Mouse (Mus musculus): Measurements from ENCODE around the gene Jun. TPM values are rescaled to one million over a fixed set of nuclear protein-coding genes. Genes with fewer than 3 reads are reported as not detected.

Gene Jun
- polyA plus RNA-seq, 1 experiment from 2014 or later: 6.4 TPM

GRCm38 (mm10) chr4:95096731-95097130 is 44.7 kb upstream of the Jun start:
- Histone ChIP-seq H3K27me3 (ENCODE audit: insufficient read depth, low read length) (no peaks in the 10 kb centered on the region), H3K9me3 (ENCODE audit: low read length) (peaks cover 2% of the 10 kb centered on the region; the same call in 1 of the 2 replicates), H3K4me1 (ENCODE audit: insufficient read depth) (no peaks in the 10 kb centered on the region), H3K4me2 (ENCODE audit: low read depth, low read length) (no peak overlapping the region), H3K36me3 (replicated peaks; ENCODE audit: insufficient read depth, low read length) (no peaks in the 10 kb centered on the region), H3K4me3 (ENCODE audit: low read depth, low read length) (no peak overlapping the region), H3K27ac (ENCODE audit: low read depth) (no peak overlapping the region), H3K9ac (replicated peaks) (no peak overlapping the region)
- DNase-seq (no peak), ATAC-seq (no peak)
- 55% methylated on average over 2 of the region's 2 CpGs for WGBS (ENCODE audit: insufficient replicate concordance)
- TF ChIP-seq CTCF (IDR thresholded peaks at IDR 0.05; ENCODE audit: low read depth) (no peak), EP300 (IDR thresholded peaks at IDR 0.05; ENCODE audit: low read depth) (no peak)

GRCm38 (mm10) chr4:95095911-95096310 is 43.9 kb upstream of the Jun start:
- Histone ChIP-seq H3K36me3 (replicated peaks; ENCODE audit: insufficient read depth, low read length) (no peaks in the 10 kb centered on the region), H3K27me3 (ENCODE audit: insufficient read depth, low read length) (no peaks in the 10 kb centered on the region), H3K27ac (ENCODE audit: low read depth) (no peak overlapping the region), H3K4me1 (ENCODE audit: insufficient read depth) (no peaks in the 10 kb centered on the region), H3K9me3 (ENCODE audit: low read length) (no peaks in the 10 kb centered on the region), H3K9ac (replicated peaks) (no peak overlapping the region), H3K4me2 (ENCODE audit: low read depth, low read length) (no peak overlapping the region), H3K4me3 (ENCODE audit: low read depth, low read length) (no peak overlapping the region)
- DNase-seq (no peak), ATAC-seq (no peak)
- TF ChIP-seq CTCF (IDR thresholded peaks at IDR 0.05; ENCODE audit: low read depth) (no peak), EP300 (IDR thresholded peaks at IDR 0.05; ENCODE audit: low read depth) (no peak)
- 84% methylated on average over 6 of the region's 6 CpGs for WGBS (ENCODE audit: insufficient replicate concordance)

- 80% methylated on average over 6 of the region's 6 CpGs for WGBS (ENCODE audit: insufficient replicate concordance)
- no peak overlapping the region for H3K4me3 ChIP-seq (ENCODE audit: low read depth, low read length)
- ATAC-seq: no peak
- no peak for TF ChIP-seq CTCF (IDR thresholded peaks at IDR 0.05; ENCODE audit: low read depth)
- TF ChIP-seq EP300 (IDR thresholded peaks at IDR 0.05; ENCODE audit: low read depth): no peak
- H3K4me2 ChIP-seq (ENCODE audit: low read depth, low read length): no peak overlapping the region
- H3K9me3 ChIP-seq (ENCODE audit: low read length): no peaks in the 10 kb centered on the region
- no peaks in the 10 kb centered on the region for H3K27me3 ChIP-seq (ENCODE audit: insufficient read depth, low read length)
- DNase-seq: no peak
- no peak overlapping the region for H3K9ac ChIP-seq (replicated peaks)
- no peaks in the 10 kb centered on the region for H3K36me3 ChIP-seq (replicated peaks; ENCODE audit: insufficient read depth, low read length)
- H3K27ac ChIP-seq (ENCODE audit: low read depth): no peak overlapping the region
- H3K4me1 ChIP-seq (ENCODE audit: insufficient read depth): no peaks in the 10 kb centered on the region
Observed at GRCm38 (mm10) chr4:95095355-95095754, 43.3 kb upstream of the Jun start.

GRCm38 (mm10) chr4:95094700-95095113 is 42.7 kb upstream of the Jun start:
- H3K27me3 ChIP-seq (ENCODE audit: insufficient read depth, low read length): no peaks in the 10 kb centered on the region
- no peak overlapping the region for H3K9ac ChIP-seq (replicated peaks)
- no peaks in the 10 kb centered on the region for H3K36me3 ChIP-seq (replicated peaks; ENCODE audit: insufficient read depth, low read length)
- H3K4me1 ChIP-seq (ENCODE audit: insufficient read depth): no peaks in the 10 kb centered on the region
- DNase-seq: no peak
- no peaks in the 10 kb centered on the region for H3K9me3 ChIP-seq (ENCODE audit: low read length)
- ATAC-seq: peak; percentile 31; the same call in 1 of the 2 replicates
- WGBS (ENCODE audit: insufficient replicate concordance): 40% methylated on average over 4 of the region's 4 CpGs
- 0 out of 2 replicates have a peak overlapping the region, but pooled peaks have one; percentile 40 for H3K27ac ChIP-seq (ENCODE audit: low read depth)
- no peak overlapping the region for H3K4me3 ChIP-seq (ENCODE audit: low read depth, low read length)
- no peak overlapping the region for H3K4me2 ChIP-seq (ENCODE audit: low read depth, low read length)
- no peak for TF ChIP-seq CTCF (IDR thresholded peaks at IDR 0.05; ENCODE audit: low read depth)
- no peak for TF ChIP-seq EP300 (IDR thresholded peaks at IDR 0.05; ENCODE audit: low read depth)

GRCm38 (mm10) chr4:95093615-95094014 is 41.6 kb upstream of the Jun start:
- no peak for DNase-seq
- Histone ChIP-seq H3K9ac (replicated peaks) (no peak overlapping the region), H3K9me3 (ENCODE audit: low read length) (no peaks in the 10 kb centered on the region), H3K27me3 (ENCODE audit: insufficient read depth, low read length) (no peaks in the 10 kb centered on the region), H3K4me1 (ENCODE audit: insufficient read depth) (no peaks in the 10 kb centered on the region), H3K27ac (ENCODE audit: low read depth) (no peak overlapping the region), H3K36me3 (replicated peaks; ENCODE audit: insufficient read depth, low read length) (no peaks in the 10 kb centered on the region), H3K4me3 (ENCODE audit: low read depth, low read length) (no peak overlapping the region), H3K4me2 (ENCODE audit: low read depth, low read length) (peak overlapping the region; percentile 26; the same call in 1 of the 2 replicates)
- no peak for ATAC-seq
- no peak for TF ChIP-seq CTCF (IDR thresholded peaks at IDR 0.05; ENCODE audit: low read depth)
- TF ChIP-seq EP300 (IDR thresholded peaks at IDR 0.05; ENCODE audit: low read depth): no peak
- 76% methylated on average over 6 of the region's 6 CpGs for WGBS (ENCODE audit: insufficient replicate concordance)

GRCm38 (mm10) chr4:95092516-95092915 is 40.5 kb upstream of the Jun start:
- no peak for TF ChIP-seq CTCF (IDR thresholded peaks at IDR 0.05; ENCODE audit: low read depth)
- no peak for TF ChIP-seq EP300 (IDR thresholded peaks at IDR 0.05; ENCODE audit: low read depth)
- H3K4me3 ChIP-seq (ENCODE audit: low read depth, low read length): no peak overlapping the region
- no peak for DNase-seq
- ATAC-seq: no peak
- no peak overlapping the region for H3K9ac ChIP-seq (replicated peaks)
- no peaks in the 10 kb centered on the region for H3K9me3 ChIP-seq (ENCODE audit: low read length)
- H3K27ac ChIP-seq (ENCODE audit: low read depth): no peak overlapping the region
- 79% methylated on average over 4 of the region's 4 CpGs for WGBS (ENCODE audit: insufficient replicate concordance)
- no peaks in the 10 kb centered on the region for H3K36me3 ChIP-seq (replicated peaks; ENCODE audit: insufficient read depth, low read length)
- no peak overlapping the region for H3K4me2 ChIP-seq (ENCODE audit: low read depth, low read length)
- no peaks in the 10 kb centered on the region for H3K27me3 ChIP-seq (ENCODE audit: insufficient read depth, low read length)
- H3K4me1 ChIP-seq (ENCODE audit: insufficient read depth): no peaks in the 10 kb centered on the region

- no peak overlapping the region for H3K9ac ChIP-seq (replicated peaks)
- no peaks in the 10 kb centered on the region for H3K4me1 ChIP-seq (ENCODE audit: insufficient read depth)
- no peaks in the 10 kb centered on the region for H3K27me3 ChIP-seq (ENCODE audit: insufficient read depth, low read length)
- H3K36me3 ChIP-seq (replicated peaks; ENCODE audit: insufficient read depth, low read length): no peaks in the 10 kb centered on the region
- TF ChIP-seq EP300 (IDR thresholded peaks at IDR 0.05; ENCODE audit: low read depth) (no peak), CTCF (IDR thresholded peaks at IDR 0.05; ENCODE audit: low read depth) (no peak)
- no peak overlapping the region for H3K4me2 ChIP-seq (ENCODE audit: low read depth, low read length)
- WGBS (ENCODE audit: insufficient replicate concordance): 66% methylated on average over 4 of the region's 4 CpGs
- H3K4me3 ChIP-seq (ENCODE audit: low read depth, low read length): no peak overlapping the region
- no peaks in the 10 kb centered on the region for H3K9me3 ChIP-seq (ENCODE audit: low read length)
- H3K27ac ChIP-seq (ENCODE audit: low read depth): no peak overlapping the region
- DNase-seq (no peak), ATAC-seq (no peak)
Observed at GRCm38 (mm10) chr4:95091536-95091935, 39.5 kb upstream of the Jun start.
